In genomic region chr9:32614191-32614590, GRCm38 (mm10) we compare ENCODE assay signal across 15 mouse cellular contexts.
"Had no signal": no experiment of that assay in that cellular context is flagged by ENCODE, and none has a peak within 500 bp of the region (broad histone marks: within the 10 kb centered on the region; RNA-seq: fewer than 3 reads in every experiment).

No protein-coding gene starts in this region.

- ATAC-seq: midbrain, embryonic 13.5 days had no signal

- H3K4me2 ChIP-seq: limb, embryonic 12.5 days; midbrain, embryonic 13.5 days; neural tube, embryonic 12.5 days; stomach, embryonic 15.5 days had no signal

- H3K27me3 ChIP-seq: neural tube, embryonic 12.5 days; stomach, embryonic 15.5 days had no signal

- H3K4me3 ChIP-seq: layer of hippocampus, adult 2 months; limb, embryonic 12.5 days; midbrain, embryonic 13.5 days; myocyte; neural tube, embryonic 12.5 days; stomach, embryonic 15.5 days had no signal

- H3K9ac ChIP-seq: limb, embryonic 12.5 days; liver, embryonic 14.5 days; midbrain, embryonic 13.5 days; neural tube, embryonic 12.5 days; stomach, embryonic 15.5 days had no signal

- H3K4me1 ChIP-seq: neural tube, embryonic 12.5 days; stomach, embryonic 15.5 days had no signal

- H3K36me3 ChIP-seq: limb, embryonic 12.5 days; midbrain, embryonic 13.5 days; neural tube, embryonic 12.5 days; stomach, embryonic 15.5 days had no signal

- H3K9me3 ChIP-seq: limb, embryonic 12.5 days; midbrain, embryonic 13.5 days; neural tube, embryonic 12.5 days; stomach, embryonic 15.5 days had no signal

- DNase-seq: kidney, adult 18-20 months; kidney, postnatal 10 days; kidney, postnatal 4 days; liver; lung, adult 2 months; lung, postnatal 10 days; thymus, postnatal 4 days had no signal

- H3K27ac ChIP-seq: liver, embryonic 14.5 days; macrophage; midbrain, embryonic 13.5 days; neural tube, embryonic 12.5 days had no signal
